Mouse (Mus musculus): ENCODE measurements around the gene Wnt6.
"Not testable (repeated sequence)": the region's sequence is repeated elsewhere in the genome, so short reads cannot be mapped to it uniquely, and the experiment has no call there.

The Wnt6 gene

GRCm38 (mm10) chr1:74806360-74807311 is 34.9 kb downstream of the Wnt6 start:
- DNase-seq (ENCODE audit: low spot score), result peak; percentile 76

- no peak for DNase-seq (ENCODE audit: low spot score)
Measured at GRCm38 (mm10) chr1:74807551-74808071, 35.9 kb downstream of the Wnt6 start.

- DNase-seq (ENCODE audit: low spot score), result peak; percentile 84
Measured at GRCm38 (mm10) chr1:74808078-74808477, 36.4 kb downstream of the Wnt6 start.

- no peak for DNase-seq (ENCODE audit: low spot score)
Measured at GRCm38 (mm10) chr1:74809007-74809406, 37.3 kb downstream of the Wnt6 start.

- DNase-seq (ENCODE audit: low spot score), result no peak
Measured at GRCm38 (mm10) chr1:74814931-74815647, 43.4 kb downstream of the Wnt6 start.

- DNase-seq (ENCODE audit: low spot score), result not testable (repeated sequence)
Measured at GRCm38 (mm10) chr1:74815965-74816364, 44.3 kb downstream of the Wnt6 start.

- peak; percentile 88 for DNase-seq (ENCODE audit: low spot score)
Measured at GRCm38 (mm10) chr1:74816612-74817199, 45.0 kb downstream of the Wnt6 start.

- DNase-seq (ENCODE audit: low spot score), result no peak
Measured at GRCm38 (mm10) chr1:74817219-74817618, 45.5 kb downstream of the Wnt6 start.

GRCm38 (mm10) chr1:74818509-74818908 is 46.8 kb downstream of the Wnt6 start:
- DNase-seq (ENCODE audit: low spot score), result no peak

GRCm38 (mm10) chr1:74823598-74823997 is 51.9 kb downstream of the Wnt6 start:
- not testable (repeated sequence) for DNase-seq (ENCODE audit: low spot score)

- DNase-seq (ENCODE audit: low spot score), result no peak
Measured at GRCm38 (mm10) chr1:74824518-74825302, 53.0 kb downstream of the Wnt6 start.

- no peak for DNase-seq (ENCODE audit: low spot score)
Measured at GRCm38 (mm10) chr1:74830061-74830460, 58.4 kb downstream of the Wnt6 start.

GRCm38 (mm10) chr1:74833255-74833654 is 61.6 kb downstream of the Wnt6 start:
- DNase-seq (ENCODE audit: low spot score), result no peak

Measured in T-cell, adult 2 months (primary cell).